Mouse (Mus musculus): ENCODE data around the gene P4htm.

- no peak for TF ChIP-seq USF1 (IDR thresholded peaks at IDR 0.05; ENCODE audit: low read depth, low read length)
- TF ChIP-seq GABPA (IDR thresholded peaks at IDR 0.05; ENCODE audit: insufficient replicate concordance, low read depth, low read length) = no peak
- TF ChIP-seq CTCF (conservative IDR thresholded peaks at IDR 0.05 in 1 of 2, IDR thresholded peaks at IDR 0.05 in 1 of 2; ENCODE audit: low read depth in 2 of 2, low read length in 2 of 2) = no peak
- no peak for TF ChIP-seq POLR2A (IDR thresholded peaks at IDR 0.05; ENCODE audit: low read depth, low read length)
- no peak for TF ChIP-seq MAX (IDR thresholded peaks at IDR 0.05; ENCODE audit: low read length)
- TF ChIP-seq MAFK (IDR thresholded peaks at IDR 0.05; ENCODE audit: insufficient replicate concordance, low read length) = no peak
Measured at GRCm38 (mm10) chr9:108577934-108578544, 19.4 kb downstream of the P4htm start.
